In the genomic region with DNA sequence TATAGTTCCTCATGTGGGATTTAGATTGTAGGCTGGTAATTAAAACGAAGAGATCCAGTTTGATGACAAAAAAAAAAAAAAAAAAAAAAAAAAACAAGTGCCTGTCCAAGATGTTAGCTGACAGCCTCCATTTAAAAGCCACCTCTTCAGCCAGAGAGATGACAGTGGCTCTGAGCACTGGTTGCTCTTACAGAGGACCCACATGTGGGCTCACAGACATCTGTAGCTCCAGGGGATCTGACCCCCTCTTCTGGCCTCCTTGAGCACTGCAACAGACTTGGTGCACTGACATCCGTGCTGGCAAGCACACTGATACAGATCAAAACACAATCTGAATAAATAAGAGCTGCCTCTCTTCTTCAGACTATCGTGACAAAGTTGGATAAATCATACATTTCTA, we compare ENCODE assay signal across 13 mouse cellular contexts.
DNase-seq lines count a peak whose midpoint lies in the region.
"Had no signal": no experiment of that assay in that cellular context is flagged by ENCODE, and none has a peak within 500 bp of the region (broad histone marks: within the 10 kb centered on the region; RNA-seq: fewer than 3 reads in every experiment).

No protein-coding gene starts in this region.

- intact Hi-C loops in left cerebral cortex, postnatal 14 days (cut with DNase I): no loop called here
- intact Hi-C loops in gastrocnemius, postnatal 36 days (cut with DNase I): no loop called here

- peak; percentile 21 to 23 for DNase-seq in adrenal gland, postnatal 36 days
- no peak for DNase-seq in adrenal gland, postnatal 4 days (ENCODE audit: low spot score in 2 of 2)
- DNase-seq in left cerebral cortex, postnatal 14 days (ENCODE audit: low spot score in 2 of 2): peak; percentile 25 to 29
- no peak for DNase-seq in left cerebral cortex, adult 18-20 months (ENCODE audit: low spot score in 2 of 2)
- DNase-seq in thymus, postnatal 25 days: peak; percentile 21
- no peak for DNase-seq in thymus, adult 18-20 months
- no peak for DNase-seq in urinary bladder, postnatal 25 days (ENCODE audit: low spot score)
- DNase-seq in gastrocnemius, postnatal 36 days: no peak
- DNase-seq: cerebellum, adult 9-10 months; kidney, adult 18-20 months; kidney, postnatal 25 days; liver, postnatal 0 days; right cerebral cortex, postnatal 4 days had no signal

Comparison
In these comparisons a context has a peak if more than half of its experiments do, and no peak if none do; other contexts are left out.
1. DNase-seq: peak in adrenal gland, postnatal 36 days (2 of 2), left cerebral cortex, postnatal 14 days (2 of 2) and thymus, postnatal 25 days (single experiment); none in adrenal gland, postnatal 4 days (0 of 2), left cerebral cortex, adult 18-20 months (0 of 2), thymus, adult 18-20 months (0 of 2), urinary bladder, postnatal 25 days (single experiment) and gastrocnemius, postnatal 36 days (0 of 2).